Mouse (Mus musculus): ENCODE measurements around the gene Calhm4.

Gene Calhm4

DNA sequence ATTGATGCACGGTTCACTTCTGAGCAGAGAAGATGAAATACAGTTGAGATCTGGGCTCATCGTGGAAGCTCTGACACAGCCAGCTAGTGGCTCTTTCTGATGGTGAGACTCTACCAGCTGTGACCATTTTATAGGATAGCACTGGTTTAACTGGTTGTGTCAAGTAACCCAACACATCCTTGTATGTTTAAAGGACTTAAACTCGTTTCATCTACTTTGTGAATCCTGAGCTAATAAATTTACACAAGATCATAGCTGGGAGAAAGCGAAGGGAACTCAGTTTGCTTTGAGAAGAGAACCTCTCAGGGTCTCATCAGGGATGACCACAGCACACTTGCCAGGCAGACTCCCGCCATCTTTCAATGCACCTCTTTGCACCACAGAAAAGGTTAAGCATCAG, at the start of gene Calhm4:
Gene Calhm4, minus strand, starts transcription at position 101 of the 400 bp plus-strand sequence.
- no peak for DNase-seq (ENCODE audit: low read depth, low spot score)

GRCm38 (mm10) chr10:34091888-34092287, 47.8 kb upstream of the Calhm4 start:
- DNase-seq (ENCODE audit: low read depth, low spot score), result peak; percentile 34

DNA sequence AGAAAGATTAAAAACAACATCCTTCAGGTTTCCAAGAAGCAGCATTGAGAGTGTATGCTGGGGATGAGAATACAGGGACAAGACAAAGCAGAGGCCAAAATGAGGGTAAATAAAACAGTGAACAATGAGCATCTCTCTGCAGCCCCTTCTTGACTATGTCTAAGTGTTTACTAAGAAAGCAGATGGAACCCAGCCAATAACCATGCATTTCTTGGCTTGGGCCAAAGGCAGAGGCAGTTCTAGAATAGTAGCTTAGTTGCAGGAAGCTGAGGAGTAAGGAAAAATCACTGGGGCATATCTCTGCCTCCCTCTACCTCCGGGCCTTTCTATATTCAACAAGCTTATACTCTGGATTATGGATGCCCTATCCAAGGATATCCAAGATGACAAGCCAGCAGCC, 46.4 kb upstream of the Calhm4 start:
- DNase-seq (ENCODE audit: low read depth, low spot score), result no peak

DNA sequence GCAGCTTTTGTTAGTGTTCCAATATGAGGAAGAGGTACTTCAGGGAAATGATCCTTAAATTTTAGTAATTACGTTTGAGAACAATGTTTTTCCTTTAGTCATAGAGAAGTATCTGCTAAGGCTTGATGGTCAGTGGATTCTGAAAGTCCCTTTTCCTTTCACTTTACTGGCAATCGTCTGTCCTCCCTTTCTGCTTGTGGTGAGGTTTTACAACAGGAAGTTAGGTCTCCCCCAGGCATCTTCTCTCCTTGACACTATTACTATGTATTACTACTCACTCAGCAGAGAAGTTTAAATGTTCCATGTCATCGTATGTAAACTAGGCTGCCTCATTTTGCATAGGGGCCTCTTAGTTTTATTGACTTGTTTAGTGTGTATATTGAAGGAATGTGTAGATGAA, 45.4 kb upstream of the Calhm4 start:
- no peak for DNase-seq (ENCODE audit: low read depth, low spot score)

DNA sequence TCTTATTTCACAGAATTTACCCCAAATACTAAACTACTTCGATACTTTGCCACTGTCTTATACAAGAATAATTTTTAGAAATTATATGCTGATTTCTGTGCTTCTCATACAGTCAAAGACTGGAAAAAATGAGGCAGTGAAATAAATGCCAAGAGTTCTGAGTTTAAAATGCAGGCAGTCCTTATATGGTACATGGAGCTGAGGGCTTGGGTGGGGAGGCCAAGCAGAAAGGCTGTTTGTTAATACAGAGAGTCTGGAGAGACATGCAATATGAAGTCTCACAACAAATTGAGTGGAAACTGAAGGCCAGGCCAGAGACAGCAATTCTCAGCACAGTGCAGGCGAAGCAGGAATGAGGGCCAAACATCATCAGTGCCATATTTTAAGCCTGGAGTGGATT, 44.4 kb upstream of the Calhm4 start:
- no peak for DNase-seq (ENCODE audit: low read depth, low spot score)

- DNase-seq (ENCODE audit: low read depth, low spot score), result no peak
These were observed 42.4 kb upstream of the Calhm4 start for GRCm38 (mm10) chr10:34086514-34086913.

DNA sequence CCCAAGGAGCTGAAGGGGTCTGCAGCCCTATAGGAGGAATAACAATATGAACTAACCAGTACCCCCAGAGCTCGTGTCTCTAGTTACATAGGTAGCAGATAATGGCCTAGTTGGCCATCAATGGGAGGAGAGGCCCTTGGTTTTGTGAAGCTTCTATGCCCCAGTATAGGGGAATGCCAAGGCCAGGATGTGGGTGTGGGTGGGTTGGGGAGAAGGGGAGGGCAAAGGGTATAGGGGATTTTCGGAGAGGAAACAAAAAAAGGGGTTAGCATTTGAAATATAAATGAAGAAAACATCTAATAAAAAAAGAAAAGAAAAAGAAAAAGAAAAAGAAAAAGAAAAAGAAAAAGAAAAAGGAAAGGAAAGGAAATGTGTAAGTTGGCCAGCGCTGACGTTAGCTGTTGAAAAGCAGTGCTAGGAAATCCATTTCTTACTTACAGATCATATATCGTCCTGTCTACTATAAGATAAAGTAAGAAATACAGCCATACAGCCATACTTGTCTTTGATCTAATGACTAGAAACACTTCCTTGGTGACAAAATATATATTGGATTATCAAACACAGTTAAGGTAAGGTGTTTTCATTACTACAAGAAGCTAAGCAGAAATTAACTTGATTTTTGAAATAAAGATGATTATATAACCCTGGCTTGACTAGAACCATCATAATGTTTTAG, 30.6 kb upstream of the Calhm4 start:
- DNase-seq (ENCODE audit: low read depth, low spot score), result no peak

- DNase-seq (ENCODE audit: low read depth, low spot score), result peak; percentile 72
These were observed 27.5 kb upstream of the Calhm4 start for GRCm38 (mm10) chr10:34071650-34072049.

DNA sequence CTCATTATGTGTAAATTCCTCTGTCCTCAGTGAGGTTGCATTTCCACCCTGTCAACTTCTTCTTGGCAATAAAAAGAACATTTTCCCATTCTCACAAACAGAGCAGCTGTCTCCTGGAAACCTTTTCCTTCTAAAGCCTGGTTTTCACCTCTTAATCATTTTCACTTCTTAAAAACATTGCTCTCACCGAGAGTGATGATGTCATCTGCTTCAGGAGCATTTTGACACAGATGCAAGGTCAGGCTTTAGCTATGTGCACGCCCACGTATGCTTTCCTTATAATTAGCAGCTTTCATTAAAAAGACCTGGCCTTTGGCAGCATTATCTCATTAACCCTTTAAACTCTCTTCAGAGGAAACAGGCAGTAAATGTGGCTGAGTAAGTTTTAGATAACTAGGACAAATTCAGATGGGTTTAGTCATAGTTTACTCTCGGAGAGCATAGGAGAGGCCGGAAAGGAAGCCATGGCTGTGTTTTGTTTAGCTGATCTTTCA, 26.9 kb upstream of the Calhm4 start:
- peak; percentile 69 for DNase-seq (ENCODE audit: low read depth, low spot score)

GRCm38 (mm10) chr10:34069606-34070005, 25.5 kb upstream of the Calhm4 start:
- DNase-seq (ENCODE audit: low read depth, low spot score), result peak; percentile 61

GRCm38 (mm10) chr10:34066591-34066990, 22.5 kb upstream of the Calhm4 start:
- no peak for DNase-seq (ENCODE audit: low read depth, low spot score)

- no peak for DNase-seq (ENCODE audit: low read depth, low spot score)
These were observed 9.9 kb upstream of the Calhm4 start for GRCm38 (mm10) chr10:34053987-34054386.

DNA sequence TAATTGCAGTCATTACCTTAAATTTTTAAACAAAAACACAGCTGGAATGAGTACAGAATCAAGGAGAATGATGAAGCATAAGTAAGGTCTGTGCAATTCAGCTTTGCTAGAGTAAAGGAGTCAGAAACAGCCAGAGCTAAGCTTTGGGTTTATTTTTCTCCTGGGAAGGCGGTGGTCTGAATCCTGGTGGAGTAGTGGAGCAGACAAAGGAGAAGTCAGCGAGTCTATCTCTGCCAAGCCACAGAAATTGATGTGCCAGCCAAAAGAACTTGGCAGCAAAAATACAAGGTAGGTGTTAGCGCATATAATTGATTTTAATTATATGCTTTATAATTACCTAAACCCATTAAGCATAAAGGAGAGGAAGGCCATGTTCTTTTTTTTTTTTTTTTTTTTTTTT, 6.7 kb downstream of the Calhm4 start, which contains the start of gene Trappc3l:
Gene Trappc3l, plus strand, starts transcription at position 197 of the 400 bp plus-strand sequence.
- no peak for DNase-seq (ENCODE audit: low read depth, low spot score)

- peak; percentile 76 for DNase-seq (ENCODE audit: low read depth, low spot score)
These were observed 7.5 kb downstream of the Calhm4 start for GRCm38 (mm10) chr10:34036587-34036986.

DNA sequence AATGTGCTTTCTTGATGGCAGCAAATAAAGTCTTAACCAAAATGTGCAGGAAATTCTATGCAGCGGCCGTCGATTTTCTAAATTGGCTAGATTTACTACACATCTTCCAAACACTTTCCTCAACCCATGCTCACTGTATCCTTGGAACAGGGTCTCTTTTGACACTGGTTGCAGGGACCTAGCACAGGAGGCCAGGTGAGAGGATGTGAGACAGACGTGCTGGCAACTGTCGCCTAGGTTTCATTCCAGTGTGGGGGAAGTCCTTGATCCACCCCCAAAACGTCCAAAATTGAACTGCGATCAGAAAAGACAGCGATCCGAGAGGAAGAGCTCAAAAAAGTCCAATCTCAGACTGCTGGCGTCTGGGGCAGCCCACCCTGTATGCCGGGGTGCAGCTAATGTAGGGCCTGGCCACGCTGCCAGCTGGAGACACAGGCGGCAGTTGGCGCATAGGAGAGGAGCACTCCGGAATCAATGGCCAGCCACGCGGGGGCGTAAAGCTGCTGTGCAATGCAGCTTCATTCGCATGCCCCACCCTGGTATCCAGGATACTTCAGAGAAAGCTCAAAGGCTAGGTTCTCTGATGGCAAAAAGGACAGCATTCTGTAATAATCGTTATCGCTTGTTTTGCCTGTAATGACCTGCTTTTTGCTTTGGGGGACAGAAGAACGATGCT, 10.3 kb downstream of the Calhm4 start:
- peak; percentile 69 for DNase-seq (ENCODE audit: low read depth, low spot score)

GRCm38 (mm10) chr10:34030322-34030721, 13.8 kb downstream of the Calhm4 start:
- DNase-seq (ENCODE audit: low read depth, low spot score), result no peak

DNA sequence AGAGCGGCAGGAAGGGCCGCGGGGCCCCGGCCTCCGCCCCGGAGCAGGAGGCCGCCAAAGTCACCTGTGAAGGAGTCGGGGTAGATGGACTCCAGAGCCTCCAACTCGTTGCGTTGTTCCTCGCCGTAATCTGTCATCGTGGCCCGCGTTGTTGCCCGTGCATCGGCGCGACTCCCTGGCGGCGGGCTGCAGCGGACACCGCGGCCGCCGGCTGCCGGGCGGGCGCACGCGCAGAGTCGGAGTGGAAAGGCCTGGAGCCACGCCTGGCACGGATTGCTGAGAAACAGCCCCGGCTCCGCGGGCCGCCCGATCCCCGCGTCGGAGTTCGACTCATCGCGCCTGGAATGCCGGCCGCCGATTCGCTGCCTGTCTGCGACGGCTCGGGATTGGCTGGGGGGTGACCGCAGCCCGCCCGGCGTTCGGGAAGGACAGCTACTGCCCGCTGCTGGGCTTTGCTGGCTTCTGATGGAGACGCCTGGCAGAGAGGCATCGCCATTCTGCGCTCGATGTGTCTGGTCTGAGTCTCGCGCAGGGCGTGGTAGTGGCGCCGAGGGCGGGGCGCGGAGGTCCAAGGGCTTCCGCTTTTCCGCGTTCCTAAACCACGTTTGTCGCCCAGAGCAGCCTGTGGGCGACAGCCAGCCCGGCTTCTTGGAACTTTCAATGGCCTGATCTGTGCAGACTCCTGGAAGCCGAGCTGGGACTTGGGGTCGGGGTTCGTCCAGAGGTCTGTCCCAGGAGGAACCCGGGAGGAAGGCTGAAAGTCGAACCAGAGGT, 24.6 kb downstream of the Calhm4 start, which contains the start of gene Rwdd1:
Gene Rwdd1, minus strand, starts transcription at position 323 of the 774 bp plus-strand sequence.
- DNase-seq (ENCODE audit: low read depth, low spot score), result peak; percentile 96

GRCm38 (mm10) chr10:34018746-34019301, 25.3 kb downstream of the Calhm4 start:
- DNase-seq (ENCODE audit: low read depth, low spot score), result peak; percentile 46

- peak; percentile 93 for DNase-seq (ENCODE audit: low read depth, low spot score)
These were observed 30.9 kb downstream of the Calhm4 start for GRCm38 (mm10) chr10:34013241-34013640.

GRCm38 (mm10) chr10:34012581-34012980, 31.5 kb downstream of the Calhm4 start:
- no peak for DNase-seq (ENCODE audit: low read depth, low spot score)

DNA sequence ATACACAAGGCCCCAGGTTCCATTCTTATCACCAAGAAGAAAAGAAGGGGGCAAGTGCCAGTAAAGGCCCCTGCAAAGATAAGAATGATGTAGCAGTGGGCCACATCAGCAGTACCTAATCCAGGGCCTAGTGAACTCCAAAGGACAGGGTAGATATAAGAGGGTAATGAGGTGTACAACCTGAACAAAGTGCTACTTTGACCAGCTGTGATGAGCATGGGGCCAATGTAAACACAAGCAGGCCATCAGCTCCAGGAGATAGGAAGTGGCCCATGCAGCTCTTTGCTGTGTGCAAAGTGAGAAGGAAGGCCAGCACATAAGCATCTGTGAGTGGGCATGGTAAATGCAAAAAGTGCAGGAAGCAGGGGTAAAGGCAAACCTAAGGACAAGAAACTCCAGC, 45.7 kb downstream of the Calhm4 start:
- no peak for DNase-seq (ENCODE audit: low read depth, low spot score)

- DNase-seq (ENCODE audit: low read depth, low spot score), result peak; percentile 21
These were observed 47.4 kb downstream of the Calhm4 start for GRCm38 (mm10) chr10:33996686-33997085.

Measured in 3T3-L1 (cell line).